Mouse (Mus musculus) forebrain, embryonic 14.5 days (tissue): Measurements from ENCODE around the gene Cryga. TPM values are rescaled to one million over a fixed set of nuclear protein-coding genes. Genes with fewer than 3 reads are reported as not detected.

ENCODE experiments used
- ATAC-seq: fragments of 200-750 bp; cut with Nextera tagmentation; 2 replicates; pipeline ENCODE4 v1.8.0; 2017; ENCODE audit warnings: mild to moderate bottlenecking, moderate library complexity
- DNase-seq: peaks from one replicate; pipeline ENCODE4 v3.0.0-alpha.2; 2015; ENCODE audit warnings: low spot score
- H3K27ac ChIP-seq: fragments of 300-500 bp; sonication (generic); 2 replicates; pipeline ENCODE4 v1.5.1; 2014; ENCODE audit warnings: low read depth, mild to moderate bottlenecking, control low read depth, low read length, moderate library complexity
- H3K27me3 ChIP-seq: fragments of 300-500 bp; sonication (generic); replicated peaks from 2 replicates; pipeline ENCODE4 v1.6.1; 2014; ENCODE audit warnings: low read length, control low read depth, mixed read lengths; ENCODE audit not compliant: control insufficient read depth, insufficient read depth
- H3K36me3 ChIP-seq: fragments of 300-500 bp; sonication (generic); 2 replicates; pipeline ENCODE4 v1.6.1; 2014; ENCODE audit warnings: low read length, control low read depth; ENCODE audit not compliant: control insufficient read depth, insufficient read depth
- H3K4me1 ChIP-seq: fragments of 300-500 bp; sonication (generic); 2 replicates; pipeline ENCODE4 v1.6.1; 2014; ENCODE audit warnings: antibody characterized with exemption, low read length, control low read depth; ENCODE audit not compliant: control insufficient read depth, insufficient read depth
- H3K4me2 ChIP-seq: fragments of 300-500 bp; sonication (generic); 2 replicates; pipeline ENCODE4 v1.6.1; 2014; ENCODE audit warnings: mild to moderate bottlenecking, control low read depth, low read length
- H3K4me3 ChIP-seq: fragments of 300-500 bp; sonication (generic); 2 replicates; pipeline ENCODE4 v1.5.1; 2014; ENCODE audit warnings: low read depth, low read length, control low read depth
- H3K9ac ChIP-seq: fragments of 300-500 bp; sonication (generic); 2 replicates; pipeline ENCODE4 v1.6.1; 2014; ENCODE audit warnings: mild to moderate bottlenecking, low read length, control low read depth, moderate library complexity
- H3K9me3 ChIP-seq: fragments of 300-500 bp; sonication (generic); replicated peaks from 2 replicates; pipeline ENCODE4 v1.6.1; 2016; ENCODE audit warnings: low read length, control low read depth, mixed read lengths; ENCODE audit not compliant: control insufficient read depth
- WGBS: fragments of 180-500 bp; shearing (Covaris S2); extraction: QIAGEN DNeasy Blood & Tissue Kit; methylation state at CpG from one replicate; pipeline ENCODE4 v1.1.7; 2014; 5-methylcytosine and 5-hydroxymethylcytosine counted together
- polyA plus RNA-seq: library from polyadenylated mRNA; unstranded; fragments of >200 nt; fragmentation: Nextera tagmentation; extraction: Ambion mirVana; gene quantifications from 2 replicates; pipeline ENCODE4 v1.2.1, GENCODE M21; 2014

Gene Cryga
- polyA plus RNA-seq = 0.30 TPM in 1 of 2 replicates, not detected in the other

GRCm38 (mm10) chr1:65103273-65103672, at the start of gene Cryga:
TSS of gene Cryga (minus strand) at chr1:65103373.
- WGBS = 89% methylated on average over 11 of the region's 11 CpGs
- Histone ChIP-seq H3K36me3 (no peaks in the 10 kb centered on the region), H3K9me3 (no peaks in the 10 kb centered on the region), H3K27me3 (no peaks in the 10 kb centered on the region), H3K4me3 (no peak within 1 kb of the TSS), H3K4me1 (no peaks in the 10 kb centered on the region), H3K4me2 (no peak within 1 kb of the TSS), H3K27ac (no peak within 1 kb of the TSS), H3K9ac (no peak within 1 kb of the TSS)
- DNase-seq (no peak), ATAC-seq (no peak)

GRCm38 (mm10) chr1:65147971-65148370, 44.8 kb upstream of the Cryga start:
- Histone ChIP-seq H3K36me3 (no peaks in the 10 kb centered on the region), H3K27ac (no peak overlapping the region), H3K4me3 (no peak overlapping the region), H3K4me2 (no peak overlapping the region), H3K27me3 (no peaks in the 10 kb centered on the region), H3K9me3 (no peaks in the 10 kb centered on the region), H3K9ac (no peak overlapping the region), H3K4me1 (no peaks in the 10 kb centered on the region)
- DNase-seq (no peak), ATAC-seq (no peak)
- 80% methylated on average over 3 of the region's 3 CpGs for WGBS

- Histone ChIP-seq H3K27ac (no peak overlapping the region), H3K4me3 (no peak overlapping the region), H3K9me3 (no peaks in the 10 kb centered on the region), H3K36me3 (no peaks in the 10 kb centered on the region), H3K9ac (no peak overlapping the region), H3K27me3 (no peaks in the 10 kb centered on the region), H3K4me1 (no peaks in the 10 kb centered on the region), H3K4me2 (no peak overlapping the region)
- ATAC-seq (no peak), DNase-seq (no peak)
- 95% methylated on average over 5 of the region's 5 CpGs for WGBS
These were observed 44.2 kb upstream of the Cryga start for GRCm38 (mm10) chr1:65147326-65147725.

- 75% methylated on average over 2 of the region's 2 CpGs for WGBS
- no peak overlapping the region for H3K4me3 ChIP-seq
- DNase-seq = no peak
These were observed 43.4 kb upstream of the Cryga start for GRCm38 (mm10) chr1:65146601-65147000.

GRCm38 (mm10) chr1:65144783-65145182, 41.6 kb upstream of the Cryga start:
- ATAC-seq = no peak
- Histone ChIP-seq H3K4me2 (no peak overlapping the region), H3K9ac (no peak overlapping the region), H3K4me3 (no peak overlapping the region), H3K27ac (no peak overlapping the region), H3K36me3 (no peaks in the 10 kb centered on the region), H3K27me3 (no peaks in the 10 kb centered on the region), H3K4me1 (no peaks in the 10 kb centered on the region), H3K9me3 (no peaks in the 10 kb centered on the region)
- DNase-seq = no peak
- 90% methylated on average over 2 of the region's 2 CpGs for WGBS

More at GRCm38 (mm10) chr1:65146601-65147000, 43.4 kb upstream of the Cryga start:
- Histone ChIP-seq H3K9ac (no peak overlapping the region), H3K4me1 (no peaks in the 10 kb centered on the region), H3K9me3 (no peaks in the 10 kb centered on the region), H3K36me3 (no peaks in the 10 kb centered on the region), H3K27ac (no peak overlapping the region), H3K27me3 (no peaks in the 10 kb centered on the region), H3K4me2 (no peak overlapping the region)
- ATAC-seq = no peak

GRCm38 (mm10) chr1:65137560-65137959, 34.4 kb upstream of the Cryga start:
- no peak overlapping the region for H3K27ac ChIP-seq
- no peak overlapping the region for H3K9ac ChIP-seq
- ATAC-seq (no peak), DNase-seq (no peak)
- no peaks in the 10 kb centered on the region for H3K36me3 ChIP-seq
- no peak overlapping the region for H3K4me3 ChIP-seq
- no peaks in the 10 kb centered on the region for H3K27me3 ChIP-seq
- no peak overlapping the region for H3K4me2 ChIP-seq
- no peaks in the 10 kb centered on the region for H3K4me1 ChIP-seq
- WGBS = 86% methylated on average over 6 of the region's 6 CpGs
- no peaks in the 10 kb centered on the region for H3K9me3 ChIP-seq

GRCm38 (mm10) chr1:65132833-65133232, 29.7 kb upstream of the Cryga start:
- Histone ChIP-seq H3K9me3 (no peaks in the 10 kb centered on the region), H3K36me3 (no peaks in the 10 kb centered on the region), H3K27me3 (no peaks in the 10 kb centered on the region), H3K4me1 (no peaks in the 10 kb centered on the region), H3K4me2 (no peak overlapping the region), H3K9ac (no peak overlapping the region), H3K4me3 (no peak overlapping the region), H3K27ac (no peak overlapping the region)
- no peak for ATAC-seq
- no peak for DNase-seq
- WGBS = 85% methylated on average over 1 of the region's 1 CpGs

GRCm38 (mm10) chr1:65131671-65132070, 28.5 kb upstream of the Cryga start:
- no peak for ATAC-seq
- no peak overlapping the region for H3K4me2 ChIP-seq
- no peaks in the 10 kb centered on the region for H3K9me3 ChIP-seq
- H3K4me1 ChIP-seq = no peaks in the 10 kb centered on the region
- H3K27ac ChIP-seq = no peak overlapping the region
- no peaks in the 10 kb centered on the region for H3K27me3 ChIP-seq
- no peak overlapping the region for H3K4me3 ChIP-seq
- WGBS = 97% methylated on average over 1 of the region's 1 CpGs
- no peak overlapping the region for H3K9ac ChIP-seq
- H3K36me3 ChIP-seq = no peaks in the 10 kb centered on the region
- DNase-seq = no peak

GRCm38 (mm10) chr1:65130226-65130625, 27.1 kb upstream of the Cryga start:
- Histone ChIP-seq H3K9ac (no peak overlapping the region), H3K4me3 (no peak overlapping the region), H3K9me3 (no peaks in the 10 kb centered on the region), H3K36me3 (no peaks in the 10 kb centered on the region), H3K4me2 (no peak overlapping the region), H3K4me1 (no peaks in the 10 kb centered on the region), H3K27ac (no peak overlapping the region), H3K27me3 (no peaks in the 10 kb centered on the region)
- 80% methylated on average over 3 of the region's 3 CpGs for WGBS
- ATAC-seq (no peak), DNase-seq (no peak)
